20 mouse cellular contexts compared by ENCODE assay signal in the genomic region with DNA sequence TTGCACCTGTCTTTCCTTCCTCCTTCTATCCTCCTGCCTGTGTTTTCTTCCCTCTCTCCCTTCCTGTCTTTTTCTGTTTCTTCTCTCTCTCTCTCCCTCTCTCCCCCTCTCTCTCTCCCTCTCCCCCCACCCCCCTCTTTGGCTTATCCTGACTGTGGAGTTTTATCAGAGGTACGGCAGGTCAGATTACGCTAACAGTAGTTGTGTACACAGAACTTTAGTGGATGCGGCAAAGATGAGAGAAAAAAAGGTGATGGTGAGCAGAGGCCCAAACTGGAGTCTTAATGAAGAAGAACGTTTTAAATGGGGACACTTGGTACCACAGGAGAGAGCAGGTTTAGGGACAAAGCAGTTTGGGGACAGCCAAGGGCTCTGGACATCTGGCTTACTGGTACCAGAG.
DNase-seq lines count a peak whose midpoint lies in the region; ATAC-seq and TF ChIP-seq lines count a peak whose summit lies in the region.
"Had no signal": no experiment of that assay in that cellular context is flagged by ENCODE, and none has a peak within 500 bp of the region (broad histone marks: within the 10 kb centered on the region; RNA-seq: fewer than 3 reads in every experiment).

No protein-coding gene starts in this region.

- no peaks in the 10 kb centered on the region for H3K9me3 ChIP-seq in lung, embryonic 14.5 days (ENCODE audit: low read depth, low read length)
- H3K9me3 ChIP-seq in liver, postnatal 0 days (ENCODE audit: low read length) = no peaks in the 10 kb centered on the region
- H3K9me3 ChIP-seq: heart, embryonic 10.5 days; midbrain, embryonic 10.5 days; neural tube, embryonic 12.5 days had no signal

- no peak for DNase-seq in gastrocnemius, adult 2 months
- DNase-seq in gastrocnemius, postnatal 14 days = no peak
- no peak for DNase-seq in lung, embryonic 14.5 days
- no peak for DNase-seq in lung, postnatal 36 days
- DNase-seq in liver, postnatal 0 days = no peak
- no peak for DNase-seq in natural killer cell, adult 2 months (ENCODE audit: low spot score in 2 of 2)
- DNase-seq in ovary, postnatal 10 days (ENCODE audit: low spot score) = no peak
- DNase-seq: cerebellum, adult 18-20 months; cerebellum, postnatal 25 days; embryo, embryonic 11 days; left cerebral cortex, postnatal 4 days; lung, postnatal 4 days; thymus, postnatal 14 days had no signal

- no peak for TF ChIP-seq CTCF in gastrocnemius, adult 2 months (IDR thresholded peaks at IDR 0.05)
- no peak for TF ChIP-seq CTCF in lung, embryonic 14.5 days (IDR thresholded peaks at IDR 0.05; ENCODE audit: low read depth)
- no peak for TF ChIP-seq CTCF in liver, postnatal 0 days (IDR thresholded peaks at IDR 0.05; ENCODE audit: low read depth)

- intact Hi-C loops in gastrocnemius, adult 2 months (cut with DNase I) = no loop called here
- intact Hi-C loops in gastrocnemius, postnatal 14 days (cut with DNase I; ENCODE audit: low total_unique reads) = no loop called here

- H3K4me1 ChIP-seq in lung, embryonic 14.5 days (ENCODE audit: insufficient read depth) = no peaks in the 10 kb centered on the region; the same call in 1 of the 2 replicates
- H3K4me1 ChIP-seq in liver, postnatal 0 days (ENCODE audit: insufficient read depth) = peaks cover 30% of the 10 kb centered on the region
- H3K4me1 ChIP-seq: midbrain, embryonic 10.5 days; neural tube, embryonic 12.5 days had no signal

- 35% methylated on average over 4 of the region's 4 CpGs for WGBS in lung, embryonic 14.5 days
- 40% methylated on average over 4 of the region's 4 CpGs for WGBS in liver, postnatal 0 days (ENCODE audit: insufficient replicate concordance)

- H3K36me3 ChIP-seq in lung, embryonic 14.5 days (ENCODE audit: insufficient read depth) = no peaks in the 10 kb centered on the region
- no peaks in the 10 kb centered on the region for H3K36me3 ChIP-seq in liver, postnatal 0 days (replicated peaks; ENCODE audit: insufficient read depth, low read length)
- H3K36me3 ChIP-seq: heart, embryonic 10.5 days; midbrain, embryonic 10.5 days; neural tube, embryonic 12.5 days had no signal

- no peak overlapping the region for H3K9ac ChIP-seq in lung, embryonic 14.5 days
- H3K9ac ChIP-seq in liver, postnatal 0 days (replicated peaks) = no peak overlapping the region
- H3K9ac ChIP-seq: liver, embryonic 14.5 days; neural tube, embryonic 12.5 days had no signal

- no peaks in the 10 kb centered on the region for H3K27me3 ChIP-seq in lung, embryonic 14.5 days (ENCODE audit: insufficient read depth, low read length)
- no peaks in the 10 kb centered on the region for H3K27me3 ChIP-seq in liver, postnatal 0 days (ENCODE audit: insufficient read depth, low read length)
- H3K27me3 ChIP-seq: neural tube, embryonic 12.5 days had no signal

- H3K4me3 ChIP-seq in gastrocnemius, adult 2 months = no peak overlapping the region
- no peak overlapping the region for H3K4me3 ChIP-seq in lung, embryonic 14.5 days (ENCODE audit: low read depth, low read length)
- no peak overlapping the region for H3K4me3 ChIP-seq in liver, postnatal 0 days (ENCODE audit: low read depth, low read length)
- H3K4me3 ChIP-seq: heart, embryonic 10.5 days; midbrain, embryonic 10.5 days; neural tube, embryonic 12.5 days had no signal

- TF ChIP-seq EP300 in liver, postnatal 0 days (IDR thresholded peaks at IDR 0.05; ENCODE audit: low read depth) = no peak

- 0 out of 2 replicates have a peak, but pooled peaks have one; percentile 8 for ATAC-seq in lung, embryonic 14.5 days (ENCODE audit: insufficient read depth)
- ATAC-seq in liver, postnatal 0 days = peak; percentile 49; the same call in 1 of the 2 replicates
- no peak for ATAC-seq in monocyte, adult 5-6 weeks (replicated peaks; ENCODE audit: insufficient number of reproducible peaks, low FRiP score, low TSS enrichment, poor library complexity, severe bottlenecking)
- ATAC-seq: activated CD4-positive, CD25-positive, alpha-beta regulatory T cell, adult 4 months; forebrain, embryonic 16.5 days had no signal

- H3K27ac ChIP-seq in gastrocnemius, adult 2 months = peak overlapping the region; percentile 25; the same call in 1 of the 2 replicates
- H3K27ac ChIP-seq in lung, embryonic 14.5 days (ENCODE audit: low read depth) = peak overlapping the region; percentile 73
- peak overlapping the region; percentile 39; the same call in 1 of the 2 replicates for H3K27ac ChIP-seq in liver, postnatal 0 days (ENCODE audit: low read depth)
- H3K27ac ChIP-seq: heart, embryonic 10.5 days; liver, embryonic 14.5 days; neural tube, embryonic 12.5 days had no signal

- H3K4me2 ChIP-seq in lung, embryonic 14.5 days = no peak overlapping the region
- no peak overlapping the region for H3K4me2 ChIP-seq in liver, postnatal 0 days (ENCODE audit: low read depth, low read length)
- H3K4me2 ChIP-seq: neural tube, embryonic 12.5 days had no signal
